Mouse (Mus musculus) kidney, postnatal 14 days (tissue): Measurements from ENCODE around the gene Slc2a8.
A peak's percentile ranks its signal among the peaks of the same experiment; 100 is the strongest.

ENCODE experiments used
- DNase-seq: peaks from one replicate; pipeline ENCODE4 v3.0.0; 2022; ENCODE audit warnings: mixed read lengths

The Slc2a8 gene

GRCm38 (mm10) chr2:32928235-32928946 lies 53.5 kb downstream of the Slc2a8 start:
- DNase-seq = peak; percentile 80

GRCm38 (mm10) chr2:32927624-32928234 lies 54.2 kb downstream of the Slc2a8 start:
- DNase-seq = no peak

DNA sequence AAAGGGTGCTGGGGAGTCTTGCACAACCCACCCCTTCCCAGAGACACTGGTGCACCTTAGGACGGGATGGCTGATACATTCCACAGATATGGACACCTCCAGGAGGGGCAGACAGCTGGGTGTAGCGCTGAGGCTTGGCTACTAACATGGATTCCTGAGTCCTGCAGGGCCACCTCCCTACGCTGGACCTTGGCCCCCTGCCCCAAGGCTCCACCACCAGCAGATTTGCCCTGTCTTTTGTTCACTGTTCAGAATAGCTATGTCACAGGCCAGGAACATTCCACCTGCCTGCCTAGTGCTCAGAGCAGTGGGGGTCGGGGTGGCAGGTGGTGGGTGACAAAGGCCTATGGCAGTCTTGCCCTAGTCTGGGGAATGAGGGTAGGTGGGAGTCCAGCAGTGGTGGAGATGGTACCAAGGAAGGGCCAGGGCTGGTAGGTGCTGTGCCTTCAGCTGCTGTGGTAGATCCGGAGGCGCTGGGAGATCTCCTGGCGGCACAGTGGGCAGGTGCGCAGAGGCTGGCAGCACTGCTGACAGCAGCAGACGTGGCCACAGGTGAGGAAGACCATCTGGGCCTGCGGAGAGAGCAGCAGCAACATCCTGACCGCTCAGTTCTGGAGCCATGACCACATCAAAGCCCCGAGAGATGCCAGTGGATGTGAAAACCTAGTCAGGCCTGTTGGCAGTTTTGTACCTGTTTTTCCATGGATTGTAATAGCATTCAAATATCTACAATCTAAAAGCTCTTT lies 55.4 kb downstream of the Slc2a8 start:
- peak; percentile 46 for DNase-seq

- DNase-seq = no peak
Observed at GRCm38 (mm10) chr2:32924306-32924844, 57.5 kb downstream of the Slc2a8 start.

DNA sequence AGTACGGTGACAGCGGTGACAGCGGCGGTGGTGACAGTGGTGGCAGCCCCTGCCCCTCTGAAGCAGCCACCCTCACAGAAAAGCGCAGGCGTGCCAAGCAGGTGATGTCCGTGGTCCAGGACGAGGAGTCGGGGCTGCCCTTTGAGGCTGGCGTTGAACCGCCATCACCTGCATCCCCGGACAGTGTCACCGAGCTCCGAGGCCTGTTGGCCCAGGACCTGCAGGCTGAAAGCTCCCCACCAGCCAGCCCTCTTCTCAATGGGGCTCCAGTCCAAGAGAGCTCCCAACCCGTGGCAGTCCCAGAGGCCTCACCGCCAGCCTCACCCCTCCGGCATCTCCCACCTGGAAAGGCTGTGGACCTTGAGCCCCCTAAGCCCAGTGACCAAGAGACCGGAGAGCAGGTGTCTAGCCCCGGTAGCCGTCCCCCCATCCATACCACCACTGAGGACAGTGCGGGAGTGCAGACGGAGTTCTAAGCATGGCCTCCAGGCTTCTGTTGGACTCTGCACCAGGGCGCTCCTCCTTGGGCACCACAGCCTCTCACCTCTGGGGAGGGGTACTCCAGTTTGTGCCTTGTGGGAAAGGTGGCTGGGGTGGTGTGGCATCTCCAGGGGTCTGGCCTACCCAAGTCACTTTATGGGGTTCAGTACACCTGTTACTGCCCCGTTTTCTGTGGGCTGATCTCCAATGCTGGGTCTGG lies 58.2 kb downstream of the Slc2a8 start:
- DNase-seq = no peak
